Mouse (Mus musculus): ENCODE results near the gene Wfdc11.
"Not testable (repeated sequence)": the region's sequence is repeated elsewhere in the genome, so short reads cannot be mapped to it uniquely, and the experiment has no call there.

The Wfdc11 gene

DNA sequence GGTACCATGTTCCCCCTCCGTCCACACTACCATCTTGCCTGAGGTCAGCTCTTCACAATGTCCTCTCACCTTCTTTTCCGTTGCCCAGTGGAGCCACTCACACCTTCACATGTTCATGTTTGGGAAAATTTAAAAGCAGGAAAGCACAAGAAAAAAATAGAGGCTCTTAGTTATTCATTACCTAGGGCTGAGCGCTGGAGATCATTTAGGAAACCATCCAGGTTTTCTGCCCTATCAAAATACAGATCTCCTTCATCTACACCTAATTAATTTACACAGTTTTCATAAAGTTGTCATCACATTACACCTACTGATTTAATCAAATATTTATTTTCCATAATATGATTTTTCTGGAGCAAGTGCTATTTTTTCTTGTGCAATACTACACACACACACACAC lies 35.2 kb downstream of the Wfdc11 start, which contains the start of gene Wfdc16:
Gene Wfdc16, minus strand, starts transcription at position 101 of the 400 bp plus-strand sequence.
- DNase-seq (ENCODE audit: low spot score in 2 of 2), result no peak

DNA sequence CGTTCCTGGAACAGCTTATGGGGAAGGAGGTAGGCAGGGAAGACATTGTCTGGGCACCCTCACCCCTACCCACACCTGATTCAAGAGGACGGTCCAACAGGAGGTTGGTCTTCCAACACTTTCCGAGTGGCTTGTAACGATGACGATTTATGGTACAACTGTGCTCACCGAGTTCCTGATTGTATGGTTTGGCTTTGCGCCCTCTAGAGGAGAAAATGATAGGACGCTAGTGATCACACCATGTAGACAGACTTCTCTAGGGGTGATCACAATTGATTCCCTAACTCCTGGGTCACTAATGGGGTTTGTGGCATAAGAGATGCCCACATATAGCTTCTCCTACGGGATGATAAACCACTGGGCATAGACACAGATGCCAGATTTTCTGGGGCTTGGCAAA lies 38.6 kb downstream of the Wfdc11 start:
- no peak for DNase-seq (ENCODE audit: low spot score in 2 of 2)

DNA sequence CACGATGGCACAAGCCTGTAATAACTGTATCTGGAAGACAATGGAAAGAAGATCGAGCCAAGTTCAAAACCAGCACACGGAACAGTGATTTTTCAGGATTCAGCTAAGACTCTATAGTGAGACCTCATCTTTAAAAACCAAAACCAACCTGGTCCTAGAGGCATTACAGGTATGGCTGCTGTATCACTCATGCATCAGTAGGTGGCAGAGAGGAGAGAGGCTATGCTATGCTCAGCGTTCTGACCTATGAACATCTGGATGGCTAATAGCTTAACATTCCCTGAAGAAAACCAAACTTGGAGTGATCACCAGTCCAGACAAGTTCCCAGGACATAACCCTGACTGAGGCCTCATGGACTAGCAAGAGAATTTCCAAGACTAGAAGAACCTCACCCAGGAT lies 52.1 kb downstream of the Wfdc11 start:
- no peak for DNase-seq (ENCODE audit: low spot score in 2 of 2)

DNA sequence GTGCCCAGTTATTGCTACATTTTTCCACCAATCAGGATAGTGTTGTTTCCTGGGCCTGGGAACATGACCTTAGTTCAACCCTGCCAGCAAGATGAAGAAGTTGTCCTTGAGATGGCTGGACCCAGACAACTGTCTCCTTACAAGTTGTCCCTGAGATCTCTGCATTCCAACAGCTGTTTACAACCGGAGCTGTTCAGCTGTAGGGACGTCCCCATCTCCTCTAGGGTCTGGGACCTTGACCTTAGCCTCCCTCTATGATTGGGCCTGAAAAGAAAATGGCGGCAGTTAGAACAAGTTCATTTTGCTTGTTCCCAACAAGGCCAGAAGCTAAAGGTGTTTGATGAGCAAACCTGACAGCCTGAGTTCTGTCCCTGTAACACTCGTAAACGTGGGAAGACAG lies 54.8 kb downstream of the Wfdc11 start:
- no peak for DNase-seq (ENCODE audit: low spot score in 2 of 2)

DNA sequence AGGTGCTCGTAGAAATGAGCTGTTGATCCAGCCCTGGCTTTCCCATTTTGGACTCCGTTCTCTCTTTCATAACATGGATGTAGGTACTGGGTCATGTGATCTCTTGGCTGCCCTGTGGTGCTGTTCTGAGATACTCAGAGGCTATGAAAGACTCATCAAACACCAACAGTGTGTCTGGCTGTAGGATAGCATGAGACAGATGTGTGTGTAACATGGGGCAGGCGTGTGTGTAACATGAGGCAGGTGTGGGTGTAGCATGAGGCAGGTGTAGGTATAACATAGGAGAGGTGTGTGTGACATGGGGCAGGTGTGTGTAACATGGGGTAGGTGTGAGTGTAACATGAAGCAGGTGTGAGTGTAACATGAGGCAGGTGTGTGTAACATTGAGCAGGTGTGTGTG lies 58.5 kb downstream of the Wfdc11 start:
- no peak for DNase-seq (ENCODE audit: low spot score in 2 of 2)

DNA sequence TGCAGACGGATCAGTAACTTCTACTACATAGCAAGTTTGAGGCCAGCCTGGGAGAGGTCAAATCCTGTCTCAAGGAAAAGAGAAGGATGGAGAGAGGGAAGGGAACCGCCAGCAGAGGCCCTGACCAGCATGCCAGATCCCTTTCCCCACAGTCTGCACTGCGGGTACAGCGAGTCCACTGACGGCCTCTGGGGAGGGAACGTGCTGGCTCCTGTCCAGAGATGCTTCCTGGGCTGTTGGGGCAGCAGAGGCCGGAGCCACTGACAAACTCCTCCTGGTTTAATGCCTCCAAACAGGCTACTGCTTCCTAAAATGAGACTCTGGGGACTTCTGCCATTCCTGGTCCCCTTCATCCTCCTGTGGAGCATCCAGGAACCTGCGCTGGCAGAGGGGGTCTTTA lies 60.4 kb downstream of the Wfdc11 start, which contains the start of the genes Wfdc6b and Wfdc8:
Gene Wfdc6b, plus strand, starts transcription at position 52 of the 400 bp plus-strand sequence.
Gene Wfdc8, minus strand, starts transcription at position 156 of the 400 bp plus-strand sequence.
- not testable (repeated sequence) for DNase-seq (ENCODE audit: low spot score in 2 of 2)
